Mouse (Mus musculus): ENCODE results near the gene Sema6c.

DNA sequence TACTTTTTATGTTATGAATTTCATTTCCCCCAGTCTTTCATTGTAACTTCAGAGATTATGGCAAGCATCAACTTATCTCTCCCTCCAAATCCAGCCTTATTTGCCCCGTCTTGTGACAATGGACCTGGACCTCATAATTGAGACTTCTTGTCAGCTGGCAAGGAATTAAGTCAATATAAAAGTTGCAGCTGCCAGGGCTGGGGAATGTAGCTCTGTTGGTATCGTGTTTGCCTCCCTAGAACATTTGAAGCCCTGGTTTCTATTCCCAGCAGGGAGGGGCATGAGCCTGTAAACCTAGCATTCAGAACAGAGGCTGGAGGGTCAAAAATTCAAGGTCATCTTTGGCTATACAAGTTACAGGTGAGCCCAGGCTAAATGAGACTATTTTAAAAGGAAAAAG is 35.5 kb downstream of the Sema6c start:
- TF ChIP-seq CTCF (conservative IDR thresholded peaks at IDR 0.05; ENCODE audit: insufficient read depth, insufficient read length, low read depth, low read length) (no peak), POLR2A (IDR thresholded peaks at IDR 0.05; ENCODE audit: low read depth, low read length) (no peak)
